Mouse (Mus musculus): ENCODE measurements around the gene Nxpe4.

DNA sequence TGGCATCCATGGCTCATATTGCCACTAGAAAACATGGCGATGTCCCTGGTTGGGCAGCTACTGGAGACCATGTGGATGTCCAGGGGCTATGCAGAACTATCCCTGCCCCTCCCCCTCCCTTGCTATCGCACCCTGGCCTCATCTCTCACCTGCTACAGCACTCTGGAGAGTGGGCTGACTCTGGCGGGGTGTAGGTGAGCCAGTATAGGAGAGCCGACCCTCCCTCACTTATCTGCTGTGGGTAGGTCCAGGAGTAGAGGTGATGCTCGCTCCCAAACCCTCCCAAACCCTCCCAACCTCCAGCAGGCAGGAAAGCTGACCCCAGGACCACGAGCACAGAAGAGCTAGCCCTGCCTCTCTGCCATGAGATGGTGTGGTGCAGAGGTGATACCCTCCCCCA lies 27.0 kb downstream of the Nxpe4 start:
- TF ChIP-seq POLR2A (IDR thresholded peaks at IDR 0.05; ENCODE audit: borderline replicate concordance, control insufficient read depth, low read depth, low read length) (no peak), CTCF (IDR thresholded peaks at IDR 0.05; ENCODE audit: control insufficient read depth, insufficient read depth, low read length) (no peak)

All from bone marrow, adult 2 months (tissue).